Mouse (Mus musculus) A20 (cell line): ENCODE measurements around the gene Nktr.

Experiments
- DNase-seq: peaks from one replicate; pipeline ENCODE4 v3.0.0-alpha.2; 2011; ENCODE audit warnings: low read depth, low spot score

Nktr gene

GRCm38 (mm10) chr9:121761091-121761665 lies 42.2 kb downstream of the Nktr start:
- DNase-seq = no peak

- no peak for DNase-seq
Measured at GRCm38 (mm10) chr9:121761787-121762186, 42.8 kb downstream of the Nktr start.

- DNase-seq = no peak
Measured at GRCm38 (mm10) chr9:121762248-121762647, 43.3 kb downstream of the Nktr start.

- no peak for DNase-seq
Measured at GRCm38 (mm10) chr9:121762761-121763160, 43.8 kb downstream of the Nktr start.

- no peak for DNase-seq
Measured at GRCm38 (mm10) chr9:121763716-121764115, 44.7 kb downstream of the Nktr start.

- no peak for DNase-seq
Measured at GRCm38 (mm10) chr9:121765166-121765855, 46.3 kb downstream of the Nktr start.

GRCm38 (mm10) chr9:121772412-121772811 lies 53.4 kb downstream of the Nktr start:
- no peak for DNase-seq

- DNase-seq = no peak
Measured at GRCm38 (mm10) chr9:121775951-121776350, 57.0 kb downstream of the Nktr start.

GRCm38 (mm10) chr9:121776511-121776910 lies 57.5 kb downstream of the Nktr start:
- DNase-seq = no peak

GRCm38 (mm10) chr9:121777484-121778065 lies 58.6 kb downstream of the Nktr start, which contains the start of gene Klhl40:
Gene Klhl40, plus strand, starts transcription at chr9:121777607.
- DNase-seq = no peak

- no peak for DNase-seq
Measured at GRCm38 (mm10) chr9:121778066-121778624, 59.2 kb downstream of the Nktr start.

GRCm38 (mm10) chr9:121784801-121785200 lies 65.8 kb downstream of the Nktr start:
- no peak for DNase-seq

GRCm38 (mm10) chr9:121785261-121785660 lies 66.3 kb downstream of the Nktr start:
- DNase-seq = no peak

- DNase-seq = no peak
Measured at GRCm38 (mm10) chr9:121786359-121786758, 67.4 kb downstream of the Nktr start.

GRCm38 (mm10) chr9:121791206-121791605 lies 72.2 kb downstream of the Nktr start:
- DNase-seq = peak; percentile 14

GRCm38 (mm10) chr9:121791757-121792521 lies 73.0 kb downstream of the Nktr start, which contains the start of gene Hhatl:
Gene Hhatl, minus strand, starts transcription at chr9:121792507.
- DNase-seq = no peak

- DNase-seq = no peak
Measured at GRCm38 (mm10) chr9:121794972-121795539, 76.1 kb downstream of the Nktr start.

- no peak for DNase-seq
Measured at GRCm38 (mm10) chr9:121797722-121798121, 78.8 kb downstream of the Nktr start.

- DNase-seq = no peak
Measured at GRCm38 (mm10) chr9:121798887-121799520, 80.0 kb downstream of the Nktr start.

- DNase-seq = no peak
Measured at GRCm38 (mm10) chr9:121802747-121803146, 83.8 kb downstream of the Nktr start.
